Mouse (Mus musculus): Measurements from ENCODE around the gene Msx3.

DNA sequence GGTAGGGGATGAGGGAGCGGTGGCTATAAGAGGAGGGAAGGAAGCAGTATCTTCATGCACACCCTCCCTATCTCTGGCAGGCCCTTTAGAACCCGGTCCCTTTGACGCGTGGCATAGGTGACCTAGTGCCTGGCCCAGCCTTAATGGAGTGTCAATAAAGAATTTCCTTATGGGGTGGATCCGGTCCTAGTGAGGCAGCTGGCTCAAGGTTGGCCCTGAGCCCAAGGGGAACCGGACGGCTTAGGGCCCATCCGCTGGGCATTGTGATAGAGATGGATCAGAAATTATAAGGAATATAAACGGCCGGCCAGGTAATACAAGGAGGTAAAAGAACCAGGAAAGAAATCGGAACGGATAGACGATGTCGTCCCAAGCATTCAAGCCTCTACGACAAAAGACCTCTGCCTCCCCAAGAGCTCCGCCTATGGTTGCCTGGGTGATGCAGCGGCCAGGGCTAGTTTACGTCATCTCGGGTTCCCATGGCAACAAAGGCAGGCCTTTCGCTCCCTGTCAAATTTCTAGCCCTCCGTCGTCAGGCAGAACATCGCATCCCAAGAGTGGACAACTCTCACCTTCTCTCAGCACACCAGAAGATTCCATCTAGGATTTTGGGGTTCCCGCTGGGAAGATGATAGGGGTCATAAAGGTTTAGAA lies 31.7 kb upstream of the Msx3 start:
- no peak for TF ChIP-seq GATA1 (IDR thresholded peaks at IDR 0.05; ENCODE audit: low read length)
- TF ChIP-seq TAL1 (IDR thresholded peaks at IDR 0.05; ENCODE audit: low read length), result no peak

All from erythroblast, embryonic 14.5 days (primary cell).